Mouse (Mus musculus): ENCODE results near the gene Clpx.

- TF ChIP-seq HCFC1 (IDR thresholded peaks at IDR 0.05; ENCODE audit: borderline replicate concordance, insufficient read depth, low read length) (no peak), ZNF384 (IDR thresholded peaks at IDR 0.05; ENCODE audit: low read depth, low read length) (no peak), ZC3H11A (IDR thresholded peaks at IDR 0.05; ENCODE audit: borderline replicate concordance, low read depth, low read length) (no peak)
Observed at GRCm38 (mm10) chr9:65293119-65293518, 941 bp upstream of the Clpx start.

All from ES-E14 (cell line).